Mouse (Mus musculus) G1E (cell line): ENCODE data around the gene Synrg.

Experiments used
- CTCF ChIP-seq: IDR thresholded peaks from 2 replicates; pipeline ENCODE4 v1.5.1; 2012; ENCODE audit warnings: low read depth, low read length, inconsistent platforms, mixed read lengths
- GATA1 ChIP-seq: IDR thresholded peaks from 2 replicates; pipeline ENCODE4 v1.6.1; 2012; ENCODE audit warnings: borderline replicate concordance, low read length, inconsistent platforms, mixed read lengths
- GATA2 ChIP-seq: IDR thresholded peaks from 2 replicates; pipeline ENCODE4 v1.6.1; 2012; ENCODE audit warnings: low read depth, low read length, inconsistent platforms, borderline replicate concordance
- POLR2AphosphoS5 ChIP-seq: IDR thresholded peaks from 2 replicates; pipeline ENCODE4 v1.6.1; 2012; ENCODE audit warnings: low read depth, low read length, inconsistent platforms; ENCODE audit not compliant: insufficient replicate concordance
- TAL1 ChIP-seq: conservative IDR thresholded peaks from 2 replicates; pipeline ENCODE4 v1.6.1; 2012; ENCODE audit warnings: low read depth, low read length, inconsistent platforms, mixed read lengths

- no peak for TF ChIP-seq CTCF
- TF ChIP-seq GATA1: no peak
- TF ChIP-seq GATA2: no peak
- no peak for TF ChIP-seq TAL1
- no peak for TF ChIP-seq POLR2AphosphoS5
Observed at GRCm38 (mm10) chr11:84077008-84077407, 112.8 kb downstream of the Synrg start.
